Mouse (Mus musculus) cerebellum, postnatal 25 days (tissue): ENCODE data around the gene Prdm11.

Experiments used
- DNase-seq, 2 experiments: peaks; one replicate each; pipeline ENCODE4 v3.0.0; 2021; ENCODE audit warnings: mixed read lengths in 2 of 2

Prdm11 gene

GRCm38 (mm10) chr2:92958640-92959039 lies 87.3 kb downstream of the Prdm11 start:
- no peak for DNase-seq

GRCm38 (mm10) chr2:92956943-92957342 lies 89.0 kb downstream of the Prdm11 start:
- no peak for DNase-seq

- peak; percentile 93 to 94 for DNase-seq
These were observed 91.4 kb downstream of the Prdm11 start for GRCm38 (mm10) chr2:92954404-92955114.

- peak; percentile 83 to 88 for DNase-seq
These were observed 92.5 kb downstream of the Prdm11 start for GRCm38 (mm10) chr2:92953450-92953849.

- no peak for DNase-seq
These were observed 96.4 kb downstream of the Prdm11 start for GRCm38 (mm10) chr2:92949518-92949917.

GRCm38 (mm10) chr2:92948699-92949300 lies 97.2 kb downstream of the Prdm11 start:
- no peak for DNase-seq

- DNase-seq = no peak
These were observed 97.8 kb downstream of the Prdm11 start for GRCm38 (mm10) chr2:92947981-92948698.

- DNase-seq = no peak
These were observed 100.0 kb downstream of the Prdm11 start for GRCm38 (mm10) chr2:92945824-92946598.

GRCm38 (mm10) chr2:92945125-92945746 lies 100.7 kb downstream of the Prdm11 start:
- DNase-seq = no peak

GRCm38 (mm10) chr2:92944356-92944755 lies 101.6 kb downstream of the Prdm11 start:
- no peak for DNase-seq

GRCm38 (mm10) chr2:92943406-92943805 lies 102.6 kb downstream of the Prdm11 start:
- DNase-seq = no peak

- DNase-seq = peak; percentile 51 to 62
These were observed 104.5 kb downstream of the Prdm11 start for GRCm38 (mm10) chr2:92941463-92941862.

GRCm38 (mm10) chr2:92940963-92941362 lies 105.0 kb downstream of the Prdm11 start:
- no peak for DNase-seq

GRCm38 (mm10) chr2:92938827-92939226 lies 107.1 kb downstream of the Prdm11 start:
- peak; percentile 39 to 45 for DNase-seq

- DNase-seq = no peak
These were observed 107.9 kb downstream of the Prdm11 start for GRCm38 (mm10) chr2:92938063-92938462.

GRCm38 (mm10) chr2:92935483-92935882 lies 110.5 kb downstream of the Prdm11 start:
- DNase-seq = peak; percentile 93 to 96

- DNase-seq = peak; percentile 62 to 73
These were observed 111.5 kb downstream of the Prdm11 start for GRCm38 (mm10) chr2:92934312-92934982.

- DNase-seq = no peak
These were observed 112.6 kb downstream of the Prdm11 start for GRCm38 (mm10) chr2:92933379-92933778.

GRCm38 (mm10) chr2:92931061-92931460 lies 114.9 kb downstream of the Prdm11 start:
- DNase-seq = no peak

- no peak for DNase-seq
These were observed 116.3 kb downstream of the Prdm11 start for GRCm38 (mm10) chr2:92929696-92930095.

- no peak for DNase-seq
These were observed 121.2 kb downstream of the Prdm11 start for GRCm38 (mm10) chr2:92924677-92925259.

GRCm38 (mm10) chr2:92920709-92921108 lies 125.3 kb downstream of the Prdm11 start:
- DNase-seq = no peak
